Mouse (Mus musculus) intestine, postnatal 0 days (tissue): ENCODE measurements around the gene F2rl2. TPM values are rescaled to one million over a fixed set of nuclear protein-coding genes. Genes with fewer than 3 reads are reported as not detected.

Source experiments
- ATAC-seq: fragments of 200-750 bp; cut with Nextera tagmentation; 2 replicates; pipeline ENCODE4 v1.8.0; 2017; ENCODE audit warnings: mild to moderate bottlenecking, moderate TSS enrichment, moderate library complexity
- H3K27ac ChIP-seq: fragments of 300-500 bp; sonication (generic); 2 replicates; pipeline ENCODE4 v1.5.1; 2014; ENCODE audit warnings: mild to moderate bottlenecking, low read depth, low read length, moderate library complexity
- H3K27me3 ChIP-seq: fragments of 300-500 bp; sonication (generic); replicated peaks from 2 replicates; pipeline ENCODE4 v1.6.1; 2014; ENCODE audit warnings: low read length, mixed read lengths; ENCODE audit not compliant: control insufficient read depth, insufficient read depth
- H3K36me3 ChIP-seq: fragments of 300-500 bp; sonication (generic); 2 replicates; pipeline ENCODE4 v1.6.1; 2014; ENCODE audit warnings: mild to moderate bottlenecking, moderate library complexity; ENCODE audit not compliant: control insufficient read depth, insufficient read depth
- H3K4me1 ChIP-seq: fragments of 300-500 bp; sonication (generic); replicated peaks from 2 replicates; pipeline ENCODE4 v1.6.1; 2014; ENCODE audit warnings: antibody characterized with exemption, low read length, mixed read lengths; ENCODE audit not compliant: control insufficient read depth, insufficient read depth
- H3K4me2 ChIP-seq: fragments of 300-500 bp; sonication (generic); replicated peaks from 2 replicates; pipeline ENCODE4 v1.6.1; 2014; ENCODE audit warnings: low read depth, mild to moderate bottlenecking, moderate library complexity
- H3K4me3 ChIP-seq: fragments of 300-500 bp; sonication (generic); 2 replicates; pipeline ENCODE4 v1.5.1; 2014; ENCODE audit warnings: low read depth, low read length
- H3K9ac ChIP-seq: fragments of 300-500 bp; sonication (generic); 2 replicates; pipeline ENCODE4 v1.6.1; 2014; ENCODE audit warnings: mild to moderate bottlenecking, low read depth, low read length
- H3K9me3 ChIP-seq: fragments of 300-500 bp; sonication (generic); 2 replicates; pipeline ENCODE4 v1.6.1; 2016; ENCODE audit warnings: mixed run types; ENCODE audit not compliant: control insufficient read depth
- CTCF ChIP-seq: sonication (generic); IDR thresholded peaks from 2 replicates; pipeline ENCODE4 v1.5.1; 2016; ENCODE audit warnings: low read depth, mild to moderate bottlenecking, control low read depth, antibody characterized with exemption, moderate library complexity
- WGBS: fragments of 180-500 bp; shearing (Covaris S2); extraction: QIAGEN DNeasy Blood & Tissue Kit; methylation state at CpG from one replicate; pipeline ENCODE4 v1.1.7; 2014; 5-methylcytosine and 5-hydroxymethylcytosine counted together
- polyA plus RNA-seq: library from polyadenylated mRNA; unstranded; fragments of >200 nt; fragmentation: Nextera tagmentation; extraction: Ambion mirVana; gene quantifications from 2 replicates; pipeline ENCODE4 v1.2.1, GENCODE M21; 2015

Gene F2rl2
- polyA plus RNA-seq, 1 experiment from 2014 or later, result 0.17 TPM

DNA sequence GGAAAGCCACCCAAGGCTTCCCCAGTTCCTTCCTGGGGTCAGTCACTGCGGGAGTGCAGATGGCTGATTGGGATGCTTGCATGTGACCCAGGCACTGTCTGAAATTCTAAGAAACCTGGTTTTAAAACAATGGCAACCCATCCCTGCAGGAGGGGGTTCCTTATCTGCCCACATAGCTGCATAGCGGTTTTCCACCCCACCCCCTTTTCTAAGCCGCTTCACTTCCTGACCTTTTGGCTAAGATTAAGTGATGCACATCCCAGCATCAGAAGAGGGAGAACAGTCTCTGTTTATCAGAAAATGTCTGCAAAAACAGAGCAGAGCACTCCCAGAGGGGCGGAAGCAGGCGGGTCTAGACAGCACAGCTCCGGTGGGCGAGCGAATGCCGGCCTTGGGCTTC is 39.5 kb upstream of the F2rl2 start:
- no peak overlapping the region for H3K4me3 ChIP-seq
- no peak overlapping the region for H3K9ac ChIP-seq
- H3K36me3 ChIP-seq, result peaks cover 43% of the 10 kb centered on the region
- 69% methylated on average over 9 of the region's 9 CpGs for WGBS
- no peak overlapping the region for H3K27ac ChIP-seq
- H3K9me3 ChIP-seq, result no peaks in the 10 kb centered on the region
- no peak for TF ChIP-seq CTCF
- no peak overlapping the region for H3K4me2 ChIP-seq
- no peak for ATAC-seq
- H3K27me3 ChIP-seq, result no peaks in the 10 kb centered on the region
- no peaks in the 10 kb centered on the region for H3K4me1 ChIP-seq

DNA sequence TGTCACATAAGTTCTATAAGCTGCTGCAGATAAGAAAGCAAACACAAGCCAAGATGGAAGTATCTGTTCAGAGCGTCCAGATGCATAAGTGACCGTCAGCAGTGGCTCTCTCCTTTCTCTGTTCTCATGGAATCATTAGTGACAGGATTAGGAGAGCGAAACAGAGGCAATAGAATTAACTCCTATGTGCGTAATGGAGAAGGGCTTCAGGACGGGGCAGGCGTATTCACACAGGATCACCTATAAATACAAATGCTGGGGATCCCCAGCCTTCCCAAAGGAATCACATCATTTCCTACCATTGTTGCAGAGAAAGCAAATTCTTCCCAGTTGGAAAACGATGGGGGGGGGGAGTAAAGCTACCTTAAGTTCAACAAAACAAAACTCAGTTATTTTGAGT is 37.2 kb upstream of the F2rl2 start:
- Histone ChIP-seq H3K9me3 (no peaks in the 10 kb centered on the region), H3K36me3 (peaks cover 56% of the 10 kb centered on the region), H3K4me1 (no peaks in the 10 kb centered on the region), H3K4me2 (no peak overlapping the region), H3K4me3 (no peak overlapping the region), H3K27me3 (no peaks in the 10 kb centered on the region), H3K9ac (no peak overlapping the region), H3K27ac (0 out of 2 replicates have a peak overlapping the region, but pooled peaks have one; percentile 1)
- no peak for TF ChIP-seq CTCF
- ATAC-seq, result no peak
- 68% methylated on average over 7 of the region's 7 CpGs for WGBS

DNA sequence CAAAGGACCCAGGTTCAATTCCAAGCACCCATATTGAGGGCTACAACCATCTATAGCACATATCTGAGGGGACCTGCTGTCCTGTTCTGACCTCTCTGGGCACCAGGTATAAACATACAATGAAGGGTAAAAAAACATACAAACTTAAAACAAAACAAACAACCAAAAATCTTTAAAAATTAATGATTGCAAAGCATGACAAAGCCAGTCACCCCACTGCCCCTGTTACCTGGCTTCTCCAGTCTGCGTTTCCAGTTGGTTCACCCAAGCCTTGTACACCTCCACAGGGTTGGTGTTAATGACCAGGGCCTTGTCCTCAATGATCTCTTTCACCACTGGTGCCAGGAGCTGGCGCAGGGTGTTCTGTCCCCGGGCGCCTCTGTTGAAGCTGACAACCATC is 32.8 kb upstream of the F2rl2 start:
- no peak for TF ChIP-seq CTCF
- Histone ChIP-seq H3K9ac (no peak overlapping the region), H3K27me3 (no peaks in the 10 kb centered on the region), H3K9me3 (no peaks in the 10 kb centered on the region), H3K36me3 (peaks cover 35% of the 10 kb centered on the region), H3K27ac (no peak overlapping the region), H3K4me1 (no peaks in the 10 kb centered on the region), H3K4me2 (no peak overlapping the region), H3K4me3 (no peak overlapping the region)
- ATAC-seq, result no peak
- 94% methylated on average over 4 of the region's 4 CpGs for WGBS

DNA sequence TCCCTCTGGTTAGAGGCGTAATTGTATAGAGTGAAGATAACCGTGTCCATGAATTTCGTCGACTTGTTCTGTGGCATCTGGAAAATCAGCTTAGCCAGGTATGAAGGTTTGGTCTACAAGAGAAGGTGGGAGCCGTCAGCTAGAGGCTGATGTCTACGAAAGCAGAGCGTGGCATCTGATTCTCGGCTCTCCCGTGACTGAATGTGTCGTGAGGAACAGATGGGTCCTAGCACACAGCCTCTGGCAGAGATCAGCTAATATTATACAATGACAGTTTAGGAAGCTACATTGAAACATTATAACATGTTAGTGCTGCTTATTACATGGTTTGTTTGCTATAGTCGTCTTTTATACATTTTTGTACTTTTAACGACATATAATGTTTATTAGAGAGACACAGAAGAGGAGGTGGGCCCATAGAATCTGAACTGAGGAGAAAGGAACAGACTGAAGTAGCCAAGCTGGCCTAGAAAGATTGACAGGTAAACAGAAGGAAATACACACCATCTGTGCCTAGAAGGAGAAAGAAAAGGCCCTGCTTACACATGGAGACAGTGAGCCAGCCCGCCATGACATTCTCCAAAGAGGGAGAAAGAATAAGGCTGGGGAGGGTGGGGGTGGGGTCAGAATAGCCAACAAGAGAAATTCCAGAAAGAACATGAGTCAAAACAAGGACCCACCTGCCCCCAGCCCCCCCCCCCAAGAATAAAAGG is 30.9 kb upstream of the F2rl2 start:
- Histone ChIP-seq H3K4me2 (no peak overlapping the region), H3K9ac (no peak overlapping the region), H3K9me3 (no peaks in the 10 kb centered on the region), H3K27ac (no peak overlapping the region), H3K27me3 (no peaks in the 10 kb centered on the region), H3K36me3 (peaks cover 39% of the 10 kb centered on the region), H3K4me1 (no peaks in the 10 kb centered on the region), H3K4me3 (no peak overlapping the region)
- WGBS, result 88% methylated on average over 13 of the region's 13 CpGs
- ATAC-seq, result no peak
- TF ChIP-seq CTCF, result no peak

DNA sequence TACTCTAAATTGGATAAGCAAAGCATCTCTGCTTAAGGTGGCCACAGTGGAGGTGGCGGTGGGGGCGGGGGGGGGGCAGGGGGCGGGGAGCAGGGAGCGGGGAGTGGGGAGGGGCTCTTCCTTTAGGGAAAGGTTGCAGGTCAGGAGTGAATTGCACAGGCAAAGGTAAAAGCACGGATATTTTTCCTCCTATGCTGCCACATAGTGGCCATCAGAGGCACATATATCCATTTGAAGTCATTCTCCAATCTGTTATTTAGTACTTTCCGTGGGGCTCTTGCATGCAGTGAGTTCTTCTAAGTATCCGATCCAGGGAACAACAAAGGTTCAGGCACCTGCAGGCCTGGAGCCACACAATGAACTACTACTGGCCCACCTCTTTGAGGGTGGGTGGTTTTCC is 29.4 kb upstream of the F2rl2 start:
- ATAC-seq, result 0 out of 2 replicates have a peak, but pooled peaks have one; percentile 22
- WGBS, result 33% methylated on average over 7 of the region's 7 CpGs
- TF ChIP-seq CTCF, result peak; percentile 66
- Histone ChIP-seq H3K36me3 (peaks cover 43% of the 10 kb centered on the region), H3K9me3 (no peaks in the 10 kb centered on the region), H3K4me2 (no peak overlapping the region), H3K9ac (no peak overlapping the region), H3K4me1 (no peaks in the 10 kb centered on the region), H3K4me3 (no peak overlapping the region), H3K27me3 (no peaks in the 10 kb centered on the region), H3K27ac (no peak overlapping the region)

DNA sequence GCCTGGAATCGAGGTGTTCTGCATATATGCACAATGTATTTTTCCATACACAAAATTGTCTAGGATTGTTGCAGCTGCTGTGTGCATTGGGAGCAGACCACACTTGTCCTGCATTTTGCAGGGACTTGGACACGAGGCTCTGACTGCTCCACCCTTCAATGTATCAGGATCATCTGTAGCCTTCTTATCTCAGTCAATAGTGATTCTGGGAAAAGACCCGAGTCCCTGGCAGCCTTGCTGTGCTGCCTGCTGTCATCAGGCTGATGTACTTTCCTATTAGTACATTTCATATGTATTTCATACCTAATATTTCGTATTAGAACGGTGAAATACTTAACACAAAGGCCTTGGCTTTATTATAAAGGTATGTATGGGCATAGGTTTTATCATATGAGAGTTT is 26.1 kb upstream of the F2rl2 start:
- Histone ChIP-seq H3K4me3 (no peak overlapping the region), H3K27ac (no peak overlapping the region), H3K4me2 (no peak overlapping the region), H3K36me3 (peaks cover 44% of the 10 kb centered on the region), H3K4me1 (no peaks in the 10 kb centered on the region), H3K9me3 (no peaks in the 10 kb centered on the region), H3K27me3 (no peaks in the 10 kb centered on the region), H3K9ac (no peak overlapping the region)
- no peak for ATAC-seq
- no peak for TF ChIP-seq CTCF
- 75% methylated on average over 5 of the region's 5 CpGs for WGBS
